Mouse (Mus musculus): ENCODE measurements around the gene Mical3.

Gene Mical3

DNA sequence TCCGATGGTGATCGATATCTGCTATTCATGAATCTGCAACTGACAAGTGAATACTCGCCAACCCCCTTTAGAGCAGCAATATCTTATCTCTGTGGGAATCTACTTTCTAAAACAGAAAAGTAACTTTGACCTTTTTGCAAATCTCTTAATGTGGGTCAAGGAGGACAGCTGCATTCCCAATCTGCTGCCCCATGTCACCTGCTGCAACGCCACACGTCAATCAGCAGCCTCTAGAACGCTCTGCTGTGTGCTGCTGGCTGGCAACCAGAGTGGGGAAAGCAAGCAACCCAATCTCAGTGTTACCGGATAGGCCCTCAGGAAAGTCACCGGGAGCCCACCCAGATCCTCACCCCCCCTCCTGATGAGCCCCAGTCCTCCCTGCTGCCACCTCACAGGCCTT, 79.4 kb downstream of the Mical3 start:
- no peak for DNase-seq

GRCm38 (mm10) chr6:121048696-121049095, 82.1 kb downstream of the Mical3 start:
- DNase-seq, result no peak

DNA sequence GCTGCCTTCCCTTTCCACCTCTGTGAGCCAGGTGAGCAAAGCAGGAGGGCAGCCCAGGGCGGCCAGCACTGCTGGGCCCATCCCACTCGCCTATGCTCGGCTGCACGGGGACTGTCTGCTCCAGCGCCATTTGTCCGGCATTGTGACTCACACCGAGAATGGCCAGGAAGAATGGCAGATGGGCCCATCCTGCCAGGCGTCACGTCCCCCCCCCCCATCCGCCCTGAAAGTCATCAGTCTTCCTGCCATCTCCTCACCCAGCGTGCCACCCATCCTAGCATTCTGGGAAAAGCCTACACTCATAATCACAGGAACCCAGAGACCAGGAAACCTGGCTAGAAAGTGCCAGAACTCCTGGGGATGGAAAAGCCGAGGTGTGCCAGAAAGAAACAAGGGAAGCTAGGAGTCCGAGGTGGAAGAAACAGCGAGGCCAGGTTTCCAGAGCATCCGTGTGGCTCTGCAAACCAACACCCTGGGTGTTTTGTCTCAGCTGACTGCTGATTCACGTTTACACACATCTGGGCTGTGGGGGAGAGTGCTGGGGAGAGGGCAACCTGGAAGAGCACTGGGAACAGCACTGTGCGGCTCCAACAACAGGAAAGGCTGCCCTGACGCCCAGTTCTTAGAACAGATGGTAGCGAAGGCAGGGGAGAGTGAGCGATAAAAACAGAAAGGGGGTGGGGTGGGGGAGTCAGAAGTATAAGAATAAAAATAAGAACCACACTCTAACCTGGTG, 85.3 kb downstream of the Mical3 start:
- DNase-seq, result no peak

DNA sequence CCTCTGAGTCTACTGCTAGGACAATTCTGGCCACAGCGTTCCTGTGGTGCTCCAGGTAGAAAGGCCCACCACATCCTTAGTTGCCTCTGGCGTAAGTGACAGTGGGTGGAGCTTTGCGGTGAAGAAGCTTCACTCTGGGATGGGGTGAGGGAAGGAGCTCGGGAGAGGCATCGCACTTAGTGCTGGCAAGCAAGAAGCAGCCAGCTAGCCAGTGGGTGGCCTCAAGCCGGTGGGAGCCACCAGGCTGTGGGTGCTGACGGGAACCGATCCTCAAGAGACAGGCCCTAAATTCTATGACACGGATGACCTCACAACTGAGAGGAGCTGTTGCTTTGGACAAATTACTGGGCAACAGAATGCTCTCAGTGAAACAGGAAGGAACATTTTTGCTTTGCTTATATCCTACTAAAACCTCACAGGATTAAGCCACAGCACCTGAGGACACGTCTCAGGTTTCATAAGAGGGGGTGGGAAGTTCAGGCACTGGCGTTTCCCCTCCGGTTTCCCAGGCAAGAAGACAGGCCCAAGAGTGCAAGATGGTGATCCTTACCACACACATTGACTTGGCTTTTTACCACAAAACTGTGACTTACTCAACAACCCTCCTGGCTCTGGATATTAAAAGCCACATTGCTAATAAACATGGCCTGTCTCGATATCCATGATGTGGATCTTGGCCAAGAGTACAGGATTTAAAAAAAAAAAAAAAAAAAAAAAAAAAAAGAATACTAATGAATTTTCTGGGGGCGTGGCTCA, 87.2 kb downstream of the Mical3 start:
- no peak for DNase-seq

DNA sequence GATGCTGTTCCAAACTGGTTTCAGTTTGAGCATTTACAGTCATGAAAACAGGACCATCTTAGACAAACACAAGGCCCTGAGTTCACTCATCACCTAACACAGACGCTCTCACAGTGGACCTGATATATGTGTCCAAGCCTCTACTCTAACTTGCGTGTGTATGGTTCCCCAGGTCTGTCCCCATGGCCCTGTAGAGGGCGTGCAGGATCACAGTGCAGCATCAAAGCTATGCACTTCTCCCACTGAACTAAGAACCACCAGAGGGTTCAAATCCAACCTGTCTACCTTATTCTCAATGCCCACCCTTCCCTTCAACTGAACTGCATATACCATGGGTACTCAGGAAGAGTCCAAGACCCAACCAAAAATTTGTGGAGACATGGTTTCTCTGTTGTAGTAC, 91.1 kb downstream of the Mical3 start:
- no peak for DNase-seq

DNA sequence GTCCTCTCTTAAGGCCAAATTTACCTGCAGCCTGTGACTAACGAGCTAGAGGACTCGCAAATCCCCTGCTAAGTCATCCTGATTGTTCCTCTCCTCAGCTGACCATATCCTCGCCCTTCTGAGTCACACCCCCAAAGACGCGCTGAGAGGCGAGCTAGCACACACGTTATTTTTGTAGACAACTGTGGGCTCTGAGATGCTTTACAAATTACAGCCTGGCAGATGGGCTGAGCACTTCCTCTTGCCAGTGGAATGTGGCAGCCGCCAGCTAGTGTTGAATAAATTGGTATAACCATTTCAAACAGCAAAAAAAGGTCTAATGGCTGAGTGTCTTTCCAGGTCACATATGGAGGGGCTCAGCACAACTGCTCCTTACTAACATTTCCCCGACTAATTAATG, 91.5 kb downstream of the Mical3 start:
- DNase-seq, result peak; percentile 47

DNA sequence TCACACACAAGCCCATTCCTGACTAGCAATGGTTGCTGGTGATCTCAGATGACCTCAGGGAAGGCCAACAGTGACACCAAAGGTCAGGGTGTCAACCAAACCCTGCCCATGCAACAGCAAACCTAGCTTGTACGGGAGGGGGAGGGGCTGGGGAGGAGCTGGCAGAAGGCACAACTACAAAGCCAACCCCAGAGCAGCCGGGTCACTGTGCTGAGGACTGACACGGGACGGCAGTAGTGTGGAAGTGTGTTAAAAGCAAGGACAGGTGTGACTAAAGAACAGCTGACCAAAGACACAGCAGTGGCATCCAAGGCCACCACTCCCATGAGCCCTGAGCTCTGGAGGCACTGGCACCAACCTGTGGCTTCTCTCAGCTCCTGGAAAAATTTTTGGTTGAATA, 93.7 kb downstream of the Mical3 start:
- DNase-seq, result no peak

GRCm38 (mm10) chr6:121035929-121036328, 94.9 kb downstream of the Mical3 start:
- DNase-seq, result no peak

- no peak for DNase-seq
These were observed 95.5 kb downstream of the Mical3 start for GRCm38 (mm10) chr6:121035268-121035667.

GRCm38 (mm10) chr6:121033250-121033649, 97.5 kb downstream of the Mical3 start:
- no peak for DNase-seq

- no peak for DNase-seq
These were observed 99.4 kb downstream of the Mical3 start for GRCm38 (mm10) chr6:121031370-121031769.

DNA sequence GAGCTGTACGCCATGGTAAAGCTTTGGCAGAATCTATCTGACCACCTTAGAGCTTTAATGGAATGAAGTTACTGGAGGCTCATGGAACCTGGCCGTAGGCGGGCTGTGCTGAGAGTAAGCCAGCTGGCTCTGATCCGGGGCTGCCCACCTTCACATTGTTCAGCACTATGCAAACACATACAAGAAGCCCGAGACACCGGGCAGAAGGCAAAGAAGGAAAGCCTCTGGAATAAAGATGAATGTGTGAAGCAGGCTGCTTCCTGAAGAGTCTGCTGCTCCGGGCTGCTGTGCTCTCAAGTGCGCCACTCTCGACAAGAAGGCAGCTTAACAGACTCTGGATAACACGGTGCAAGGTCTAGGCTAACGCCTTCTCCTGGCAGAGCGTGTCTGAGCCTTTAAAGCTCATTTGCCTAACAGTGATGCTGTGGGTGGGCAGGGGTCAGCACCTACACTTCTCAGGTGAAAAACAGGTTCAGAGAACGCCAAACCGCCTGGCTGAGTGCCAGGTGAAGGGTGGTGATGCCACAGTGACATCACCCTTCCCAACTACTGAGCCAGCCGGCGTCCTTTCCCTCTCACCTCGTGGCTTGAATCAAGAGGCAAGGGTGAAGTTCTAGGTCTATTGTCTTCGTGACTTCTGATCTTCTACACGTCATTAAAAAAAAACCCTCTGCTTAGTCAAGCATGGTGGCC, 100.8 kb downstream of the Mical3 start:
- DNase-seq, result no peak

GRCm38 (mm10) chr6:121028514-121028913, 102.3 kb downstream of the Mical3 start:
- DNase-seq, result no peak

- DNase-seq, result peak; percentile 45
These were observed 103.5 kb downstream of the Mical3 start for GRCm38 (mm10) chr6:121027314-121027713.

DNA sequence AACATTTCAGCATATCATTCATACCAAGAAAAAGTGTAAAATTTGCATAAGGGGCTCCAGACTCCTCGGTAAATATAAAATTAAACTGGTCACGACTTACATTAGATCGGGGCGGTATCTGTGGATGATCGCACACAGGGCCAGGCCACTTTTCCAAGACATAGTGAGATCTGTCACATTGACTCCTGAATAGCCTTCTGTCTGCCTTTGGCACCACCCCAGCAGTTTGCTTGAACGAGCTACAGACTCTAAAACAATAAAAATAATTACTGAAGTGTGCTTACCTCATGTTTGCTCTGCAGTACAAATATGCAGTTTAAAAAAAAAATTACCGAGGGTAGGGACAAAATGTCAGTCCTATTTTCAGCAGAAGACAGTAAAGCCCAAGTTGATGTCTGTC, 103.9 kb downstream of the Mical3 start:
- no peak for DNase-seq

GRCm38 (mm10) chr6:121026019-121026584, 104.7 kb downstream of the Mical3 start:
- DNase-seq, result no peak

GRCm38 (mm10) chr6:121018147-121018546, 112.7 kb downstream of the Mical3 start:
- DNase-seq, result no peak

DNA sequence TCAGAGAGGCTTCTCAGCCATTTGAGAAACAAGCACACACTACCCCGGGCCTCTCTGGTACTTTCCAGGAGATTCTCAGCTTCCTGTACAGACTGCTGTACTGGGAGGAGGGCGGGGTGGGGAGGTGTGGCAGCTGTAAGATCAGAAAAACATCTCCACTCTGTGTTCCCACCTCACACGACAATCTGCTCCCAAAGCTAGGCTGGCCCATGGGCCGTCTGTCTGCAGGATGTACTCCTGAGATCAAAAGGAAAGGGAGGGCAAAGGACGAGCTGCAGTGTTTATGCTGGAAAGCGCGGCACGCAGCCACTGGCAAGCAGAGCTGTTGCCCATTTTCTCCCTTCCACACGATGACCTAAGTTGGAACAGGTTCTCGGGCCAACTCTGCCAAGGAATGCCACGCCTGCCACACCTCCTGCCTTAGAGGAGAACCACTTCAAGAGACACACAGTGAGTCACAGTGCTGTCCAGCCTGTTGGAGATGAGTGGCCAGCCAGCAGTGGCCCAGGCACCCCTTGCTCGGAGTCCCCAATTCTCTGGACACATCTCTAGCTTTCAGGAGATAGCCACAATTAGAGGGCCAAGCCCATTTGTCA, 113.3 kb downstream of the Mical3 start:
- no peak for DNase-seq

DNA sequence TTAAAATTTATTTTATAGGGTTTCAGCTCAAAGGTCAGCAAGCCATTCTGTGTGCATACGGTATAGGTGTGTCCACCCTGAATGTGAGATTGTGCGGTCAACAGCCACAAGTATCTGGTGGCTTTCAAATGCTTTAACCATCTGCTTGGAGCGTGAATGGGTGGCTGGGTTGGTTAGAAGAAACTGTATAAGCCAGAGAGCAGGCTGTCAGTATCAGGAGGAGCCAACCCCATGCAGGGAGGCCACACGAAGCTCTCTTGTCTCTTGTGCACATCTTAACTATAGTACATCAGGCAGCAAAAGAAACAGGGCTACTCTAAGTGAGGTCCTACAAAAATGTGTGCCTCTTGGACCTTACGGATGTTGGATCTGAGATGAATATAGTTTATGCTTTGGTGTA, 114.7 kb downstream of the Mical3 start:
- DNase-seq, result no peak

DNA sequence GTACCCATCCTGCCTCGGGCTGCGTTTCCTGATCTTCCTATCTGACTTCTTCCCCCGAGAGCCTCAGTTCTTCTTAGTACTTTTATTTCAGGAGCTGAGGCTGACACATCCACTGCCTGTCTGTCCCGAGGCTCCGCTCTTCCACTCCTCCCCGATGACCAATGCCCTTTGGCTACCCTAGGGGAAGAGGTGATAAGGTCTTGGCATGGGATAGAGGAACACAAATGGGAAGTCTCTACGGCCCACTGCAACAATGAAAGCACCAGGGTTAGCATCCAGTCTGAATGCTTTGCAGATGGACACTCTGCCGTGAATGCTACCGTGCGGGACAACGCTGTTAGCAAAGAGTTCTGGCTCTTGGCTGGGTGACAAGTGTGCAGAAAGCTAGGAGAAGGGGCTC, 116.5 kb downstream of the Mical3 start:
- DNase-seq, result no peak

DNA sequence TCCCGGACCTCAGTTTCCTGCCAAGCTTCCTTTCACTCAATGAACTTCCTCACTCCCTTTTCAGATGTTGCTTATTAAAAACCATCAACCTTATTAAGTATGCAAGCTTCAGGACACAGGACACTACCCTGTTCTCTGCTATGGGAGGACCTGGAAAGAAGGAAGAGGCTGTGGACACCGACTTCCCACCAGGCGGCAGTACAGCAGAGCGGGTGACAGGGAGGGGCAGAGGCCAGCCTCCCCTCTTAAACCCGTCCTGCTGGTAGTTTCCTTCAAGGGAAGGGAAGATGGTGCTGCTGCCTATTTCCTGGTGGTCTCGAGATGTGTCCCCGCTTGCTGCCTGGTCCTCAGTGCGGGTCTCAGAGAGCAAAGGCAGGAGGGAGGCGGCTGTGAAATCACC, 117.0 kb downstream of the Mical3 start:
- DNase-seq, result peak; percentile 47

GRCm38 (mm10) chr6:121011709-121012108, 119.1 kb downstream of the Mical3 start:
- DNase-seq, result no peak

DNA sequence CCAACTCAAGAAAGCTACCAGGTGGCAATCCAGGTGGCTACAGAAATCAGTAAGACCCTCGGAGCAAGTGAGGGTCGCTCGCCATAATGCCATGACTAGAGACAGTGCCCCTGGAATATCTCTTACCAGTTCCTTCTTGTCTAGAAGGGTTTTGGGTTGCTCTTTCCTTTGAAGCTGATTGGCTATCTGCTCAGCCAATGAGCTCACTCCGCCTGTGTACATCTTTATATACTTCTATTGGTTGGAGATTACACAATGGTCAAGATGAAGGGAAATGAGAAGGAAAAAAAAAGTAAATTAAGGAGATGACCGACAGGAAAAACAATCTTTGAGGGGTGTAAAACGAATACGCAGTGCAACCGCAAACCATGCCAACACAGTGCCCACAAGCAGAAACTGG, 121.1 kb downstream of the Mical3 start:
- no peak for DNase-seq
